Mouse (Mus musculus) frontal cortex, postnatal 10 days (tissue): ENCODE data around the gene 1700021F05Rik.
A peak's percentile ranks its signal among the peaks of the same experiment; 100 is the strongest.
"Not testable (repeated sequence)": the region's sequence is repeated elsewhere in the genome, so short reads cannot be mapped to it uniquely, and the experiment has no call there.

Experiments
- DNase-seq, 2 experiments: peaks; one replicate each; pipeline ENCODE4 v3.0.0; 2022; ENCODE audit warnings: low spot score in 2 of 2, mixed read lengths in 1 of 2

The 1700021F05Rik gene

DNA sequence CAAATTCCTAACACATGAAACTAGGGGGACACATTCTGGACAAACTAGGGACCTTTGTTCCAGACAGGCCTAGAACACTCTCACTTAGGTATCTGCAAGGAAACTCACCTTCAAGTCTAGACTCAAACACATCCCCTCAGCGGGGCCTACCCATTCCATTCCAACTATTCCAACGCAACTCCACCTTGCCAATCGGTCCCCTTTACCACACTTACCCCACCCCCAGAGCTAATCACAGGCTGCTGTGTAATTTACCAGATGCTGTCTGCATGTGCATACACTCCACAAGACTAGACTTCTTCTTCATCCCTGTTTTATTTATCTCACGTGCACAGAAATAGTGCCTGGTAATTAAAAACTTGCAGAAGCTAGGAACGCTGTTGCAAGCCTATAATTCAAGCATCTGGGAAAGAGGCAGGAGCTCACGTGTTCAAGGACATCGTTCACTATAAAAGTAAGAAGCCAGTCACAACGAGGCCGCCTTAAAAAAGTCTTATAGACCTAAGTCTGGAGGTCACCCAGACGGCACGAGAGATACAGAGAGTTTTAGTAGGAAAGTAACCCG, 966 bp downstream of the 1700021F05Rik start:
- no peak for DNase-seq

DNA sequence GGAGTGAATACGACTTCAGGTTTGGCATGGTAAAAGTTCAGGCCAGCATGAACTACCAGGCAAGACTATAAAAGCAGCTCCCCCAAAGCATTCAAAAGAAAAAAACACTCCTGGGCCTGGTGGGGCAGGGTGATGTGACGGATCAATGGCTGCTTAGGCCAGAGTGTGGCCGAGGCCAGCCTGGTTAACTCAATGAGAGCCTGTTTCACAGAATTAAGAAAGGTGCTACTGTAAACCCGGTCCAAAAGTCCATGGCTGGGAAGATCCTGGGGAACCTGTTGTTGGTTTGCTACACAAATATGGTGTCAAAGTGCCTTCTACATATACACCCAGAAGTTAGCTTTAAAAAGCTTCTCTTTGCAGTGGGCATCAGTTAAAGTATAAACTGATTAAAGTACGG, 2.0 kb downstream of the 1700021F05Rik start:
- no peak for DNase-seq

- no peak for DNase-seq
Observed at GRCm38 (mm10) chr10:43537652-43538051, 3.1 kb downstream of the 1700021F05Rik start.

DNA sequence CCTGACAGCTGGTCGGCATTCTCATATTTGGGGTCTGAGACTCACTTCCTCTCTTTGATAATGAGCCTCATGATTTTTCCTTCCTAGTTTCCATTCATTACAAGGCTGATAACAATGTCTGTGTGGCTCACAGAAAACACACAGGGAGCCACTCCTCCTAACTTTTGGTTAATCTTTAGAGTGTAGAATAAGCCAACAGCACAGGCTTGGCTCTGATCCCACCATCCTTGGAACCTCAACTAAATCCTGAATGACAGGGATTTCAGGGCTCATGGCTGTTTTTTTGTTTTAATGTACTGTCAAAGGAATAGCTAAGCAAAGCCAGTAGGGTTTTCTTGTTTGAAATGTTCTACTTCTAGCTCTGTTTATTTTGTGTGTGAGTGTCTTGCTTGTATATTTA, 6.4 kb downstream of the 1700021F05Rik start:
- no peak for DNase-seq

- DNase-seq = peak in 1 of 2 experiments; percentile 41
Observed at GRCm38 (mm10) chr10:43527283-43528269, 13.2 kb downstream of the 1700021F05Rik start.

- DNase-seq = not testable (repeated sequence)
Observed at GRCm38 (mm10) chr10:43523931-43524330, 16.9 kb downstream of the 1700021F05Rik start, which contains the start of gene Gm9803. Gene Gm9803 (plus strand): TSS chr10:43524084.

DNA sequence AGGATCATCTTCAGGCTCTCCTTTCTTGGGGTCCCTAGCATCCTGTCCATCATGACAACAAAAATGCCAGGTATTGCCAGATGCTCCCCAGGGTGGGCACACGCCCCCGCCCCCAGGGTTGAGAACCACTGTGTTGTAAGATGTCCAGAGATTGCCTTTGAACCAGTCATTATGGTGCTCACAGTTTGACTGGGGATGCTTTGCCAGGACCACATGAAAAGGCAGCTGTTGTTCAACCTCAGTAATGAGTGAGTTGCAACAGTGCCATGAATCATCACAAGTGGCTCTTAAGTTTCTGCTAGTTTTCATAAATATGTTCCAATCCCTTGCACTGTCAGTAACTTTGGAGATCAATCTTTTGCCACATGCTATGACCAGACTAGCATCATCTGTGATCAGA, 20.8 kb downstream of the 1700021F05Rik start:
- no peak for DNase-seq

- no peak for DNase-seq
Observed at GRCm38 (mm10) chr10:43518368-43518767, 22.4 kb downstream of the 1700021F05Rik start.

DNA sequence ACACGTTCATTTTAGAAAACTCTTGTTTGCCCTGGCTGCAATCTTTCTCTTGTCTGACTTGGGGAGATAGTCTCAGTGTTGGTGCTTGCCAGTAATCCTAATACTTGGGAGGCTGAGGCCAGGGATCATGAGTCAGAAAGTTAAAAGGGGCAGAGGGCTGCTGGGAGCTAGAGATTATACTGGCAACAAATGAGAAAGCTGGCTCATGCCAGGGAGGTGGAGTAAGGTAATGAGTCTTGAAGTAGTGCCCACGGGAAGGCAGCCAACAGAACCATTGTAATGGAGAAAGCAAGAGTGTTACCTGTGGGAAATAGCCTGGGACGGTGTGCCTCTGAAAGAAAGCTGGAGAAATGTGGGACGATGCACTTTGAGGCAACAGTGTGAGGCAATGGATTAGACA, 23.0 kb downstream of the 1700021F05Rik start:
- no peak for DNase-seq

- no peak for DNase-seq
Observed at GRCm38 (mm10) chr10:43516992-43517660, 23.7 kb downstream of the 1700021F05Rik start.

- DNase-seq = no peak
Observed at GRCm38 (mm10) chr10:43512976-43513375, 27.8 kb downstream of the 1700021F05Rik start.

GRCm38 (mm10) chr10:43509228-43509627, 31.6 kb downstream of the 1700021F05Rik start:
- no peak for DNase-seq

DNA sequence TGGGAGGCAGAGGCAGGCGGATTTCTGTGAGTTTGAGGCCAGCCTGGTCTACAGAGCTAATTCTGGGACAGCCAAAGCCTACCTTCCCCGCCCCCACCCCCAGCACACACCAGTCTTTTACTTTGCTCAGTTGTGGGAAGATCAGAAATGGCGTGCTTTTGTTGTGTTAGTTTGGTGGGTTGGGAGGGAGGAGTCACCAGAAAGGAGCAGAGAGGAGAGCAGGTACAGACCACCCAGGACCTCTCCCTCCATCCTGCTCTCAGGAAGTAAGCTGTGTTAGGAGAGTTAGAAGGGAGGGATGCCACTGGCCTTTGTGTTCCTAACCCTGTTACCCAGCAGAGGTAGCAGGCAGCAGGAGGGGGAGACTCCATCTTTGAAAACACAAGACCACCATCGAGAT, 33.7 kb downstream of the 1700021F05Rik start:
- no peak for DNase-seq

GRCm38 (mm10) chr10:43504291-43504690, 36.5 kb downstream of the 1700021F05Rik start:
- DNase-seq = no peak

DNA sequence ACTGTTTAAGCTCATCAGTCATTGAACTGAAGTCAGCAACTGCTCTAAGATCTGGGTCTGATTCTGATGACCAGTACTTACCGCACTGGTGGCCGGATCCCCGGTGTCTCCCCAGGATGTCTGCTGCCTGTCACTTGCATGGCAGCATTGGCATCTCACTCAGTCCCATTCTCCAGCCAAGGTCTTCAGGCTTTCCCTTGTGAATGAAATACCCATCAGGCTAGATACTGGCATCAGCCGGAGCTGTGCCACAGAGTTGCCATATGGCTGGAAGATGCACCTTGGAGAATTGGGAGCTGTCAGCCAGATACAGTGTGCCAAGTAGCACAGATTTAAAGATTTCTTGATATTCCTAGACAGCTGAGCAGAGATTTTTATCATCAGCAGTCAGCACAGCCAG, 38.2 kb downstream of the 1700021F05Rik start:
- DNase-seq = no peak

GRCm38 (mm10) chr10:43490846-43491245, 49.9 kb downstream of the 1700021F05Rik start:
- DNase-seq = no peak

DNA sequence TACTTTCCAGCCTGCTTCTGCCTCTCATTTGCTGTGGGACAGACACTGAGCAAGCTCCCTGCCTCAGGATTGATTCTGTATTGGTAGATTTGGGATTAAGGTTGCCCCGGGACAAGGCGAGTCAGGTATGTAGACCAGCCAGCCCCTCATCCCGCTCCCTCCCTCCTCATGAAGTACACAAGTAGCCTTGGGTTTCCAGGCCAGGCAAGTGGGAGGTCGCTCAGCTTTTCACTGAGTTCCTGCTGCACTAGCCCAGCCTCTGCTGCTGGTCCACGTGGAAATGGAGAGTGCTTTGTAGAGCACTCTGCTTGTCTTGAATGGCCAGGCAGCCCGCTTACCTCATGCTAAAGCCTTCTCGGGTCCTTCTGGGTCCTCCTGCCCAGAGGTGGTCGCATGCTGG, 50.8 kb downstream of the 1700021F05Rik start:
- DNase-seq = no peak

DNA sequence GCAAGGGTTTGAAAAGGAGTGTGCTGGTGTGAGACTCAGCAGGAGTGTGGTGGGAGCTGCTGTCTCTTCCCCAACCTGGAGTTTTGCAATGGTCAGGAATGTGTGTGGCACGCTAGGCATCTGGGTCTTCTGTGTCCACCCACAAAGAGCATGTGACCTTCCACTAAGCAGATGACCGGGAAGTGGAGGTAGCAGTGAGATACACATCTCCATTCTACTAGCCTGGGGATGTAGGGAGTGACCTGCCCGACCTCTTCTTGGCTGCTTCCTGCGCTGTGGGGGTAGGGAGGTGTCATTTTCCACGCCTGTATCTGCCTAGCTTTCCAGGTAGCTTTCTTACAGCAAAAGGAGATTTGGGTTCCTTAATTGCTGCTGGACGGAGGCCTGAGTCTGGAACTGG, 51.2 kb downstream of the 1700021F05Rik start:
- DNase-seq = no peak

- DNase-seq = no peak
Observed at GRCm38 (mm10) chr10:43489139-43489538, 51.7 kb downstream of the 1700021F05Rik start.

GRCm38 (mm10) chr10:43488258-43488657, 52.5 kb downstream of the 1700021F05Rik start:
- DNase-seq = no peak

DNA sequence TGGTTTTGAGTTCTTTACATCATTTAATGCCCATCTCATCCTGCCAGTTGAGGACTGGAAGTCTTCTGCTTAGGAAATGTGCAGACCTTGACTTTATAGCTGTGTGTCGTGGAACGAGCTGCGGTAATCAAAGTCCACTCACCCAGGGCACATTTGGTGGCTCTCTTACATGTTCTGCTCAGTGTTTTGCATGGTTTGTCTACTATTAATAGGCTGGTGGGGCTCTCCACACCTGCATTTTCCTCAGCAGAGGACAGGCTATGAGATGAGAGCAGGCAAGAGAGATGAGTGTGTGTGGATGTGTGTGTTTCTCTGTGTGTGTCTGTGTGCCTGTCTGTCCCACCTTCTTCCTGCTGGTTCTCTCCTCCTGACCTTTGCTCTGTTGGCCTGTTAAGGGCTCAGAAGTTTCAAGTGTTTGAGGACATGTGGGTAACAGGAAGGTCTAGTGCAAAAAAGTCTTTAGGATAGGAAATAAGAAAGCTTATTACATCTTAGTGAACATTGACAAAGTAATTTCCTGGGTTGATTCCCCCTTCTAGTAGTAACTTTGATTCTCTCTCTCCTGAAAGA, 53.3 kb downstream of the 1700021F05Rik start:
- DNase-seq = no peak

DNA sequence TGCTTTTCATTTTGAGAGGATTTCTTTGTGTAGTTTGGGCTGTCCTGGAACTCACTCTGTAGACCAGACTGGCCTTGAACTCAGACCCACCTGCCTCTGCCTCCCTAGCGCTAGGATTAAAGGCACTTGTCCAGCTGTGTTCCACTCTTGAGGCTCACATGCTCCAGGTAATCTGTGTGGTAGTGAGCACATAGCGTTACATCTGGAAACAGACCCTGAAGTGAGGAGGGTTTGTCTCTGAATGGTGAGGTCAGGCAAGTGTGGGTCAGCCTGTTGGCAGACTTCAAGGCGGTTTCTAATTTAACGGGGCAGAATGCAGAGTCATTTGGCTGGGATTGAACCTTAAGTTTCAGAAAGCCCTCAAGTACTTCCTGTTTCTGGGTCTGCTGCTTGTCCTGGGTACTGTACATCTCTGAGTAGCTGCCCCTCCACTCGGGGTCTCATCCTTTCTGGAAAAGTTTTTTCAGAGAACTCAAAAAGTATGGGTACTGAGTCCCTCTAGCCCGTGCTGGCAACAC, 55.0 kb downstream of the 1700021F05Rik start:
- no peak for DNase-seq
